Mouse (Mus musculus): ENCODE measurements around the gene Trim31. TPM values are rescaled to one million over a fixed set of nuclear protein-coding genes. Genes with fewer than 3 reads are reported as not detected.

The Trim31 gene
- total RNA-seq, 4 experiments from 2014 or later, result not detected

DNA sequence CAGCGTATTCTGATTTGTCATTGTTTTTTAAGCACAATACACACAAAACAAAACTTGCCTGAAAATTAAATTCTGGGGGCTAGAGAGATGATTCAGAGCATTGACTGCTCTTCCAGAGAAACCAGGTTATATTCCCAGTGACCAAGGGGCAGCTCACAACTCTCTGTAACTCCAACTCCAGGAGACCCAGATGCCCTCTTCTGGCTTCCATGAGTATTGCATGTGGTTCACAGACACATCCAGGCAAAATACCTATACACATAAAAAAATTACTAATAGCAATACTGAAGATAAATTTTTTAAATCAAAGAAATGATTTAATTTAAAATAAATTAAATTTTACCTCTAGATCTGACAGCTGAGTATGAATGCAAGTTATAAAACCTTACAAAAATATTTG, 1.3 kb upstream of the Trim31 start:
- peak in 1 of 2 experiments; percentile 9 for DNase-seq (ENCODE audit: low spot score in 2 of 2)

GRCm38 (mm10) chr17:36897065-36897464, 853 bp upstream of the Trim31 start:
- no peak for DNase-seq (ENCODE audit: low spot score in 2 of 2)

- no peak for DNase-seq (ENCODE audit: low spot score in 2 of 2)
These were observed 1.5 kb downstream of the Trim31 start for GRCm38 (mm10) chr17:36899376-36899775.

DNA sequence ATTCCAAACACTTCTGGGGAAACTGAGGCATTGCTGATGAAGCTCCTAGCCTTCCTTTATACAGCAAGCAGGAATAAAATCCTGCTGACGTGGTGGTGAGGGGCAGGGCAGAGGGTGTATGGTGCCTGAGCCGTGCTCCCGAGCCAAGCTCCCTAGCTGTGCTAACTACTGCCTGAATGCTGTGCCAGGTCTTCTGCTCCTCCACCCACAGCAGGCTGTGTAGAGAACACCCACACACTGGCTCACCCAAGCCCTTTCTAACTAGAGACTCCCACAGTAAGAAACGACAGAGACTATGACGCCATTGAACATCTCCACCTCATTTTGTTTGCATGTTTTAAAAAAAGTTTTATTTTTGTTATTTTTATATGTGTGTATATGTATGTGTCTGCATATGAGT, 2.1 kb downstream of the Trim31 start:
- DNase-seq (ENCODE audit: low spot score in 2 of 2), result peak; percentile 42 to 64

GRCm38 (mm10) chr17:36900691-36901090, 2.8 kb downstream of the Trim31 start:
- no peak for DNase-seq (ENCODE audit: low spot score in 2 of 2)

- no peak for DNase-seq (ENCODE audit: low spot score in 2 of 2)
These were observed 5.7 kb downstream of the Trim31 start for GRCm38 (mm10) chr17:36903651-36904050.

- no peak for DNase-seq (ENCODE audit: low spot score in 2 of 2)
These were observed 10.3 kb downstream of the Trim31 start for GRCm38 (mm10) chr17:36908235-36908634.

- DNase-seq (ENCODE audit: low spot score in 2 of 2), result no peak
These were observed 11.9 kb downstream of the Trim31 start for GRCm38 (mm10) chr17:36909802-36910201.

- no peak for DNase-seq (ENCODE audit: low spot score in 2 of 2)
These were observed 14.1 kb downstream of the Trim31 start for GRCm38 (mm10) chr17:36912031-36912430.

GRCm38 (mm10) chr17:36914108-36914507, 16.2 kb downstream of the Trim31 start:
- DNase-seq (ENCODE audit: low spot score in 2 of 2), result peak; percentile 40 to 81

DNA sequence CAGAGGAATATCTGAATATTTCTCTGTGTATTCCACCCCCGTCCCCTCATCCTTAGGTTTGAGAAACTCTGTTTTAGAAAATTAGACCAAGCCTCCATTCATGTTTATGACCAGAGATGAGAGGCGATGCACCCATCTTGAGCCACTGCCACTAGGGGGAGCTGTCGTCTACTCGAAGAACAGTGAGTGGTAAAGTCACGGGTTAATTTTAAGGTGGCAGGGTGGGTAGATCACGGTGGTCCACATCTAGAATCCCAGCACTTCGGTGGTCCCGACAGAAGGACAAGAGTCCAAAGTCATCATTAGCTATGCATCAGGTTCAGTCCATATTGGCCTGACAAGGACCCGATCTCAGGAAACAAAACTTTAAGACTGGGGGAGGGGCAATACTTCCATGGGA, 17.2 kb downstream of the Trim31 start:
- DNase-seq (ENCODE audit: low spot score in 2 of 2), result peak in 1 of 2 experiments; percentile 60

GRCm38 (mm10) chr17:36920239-36920638, 22.3 kb downstream of the Trim31 start:
- DNase-seq (ENCODE audit: low spot score in 2 of 2), result no peak

GRCm38 (mm10) chr17:36922715-36923114, 24.8 kb downstream of the Trim31 start:
- no peak for DNase-seq (ENCODE audit: low spot score in 2 of 2)

DNA sequence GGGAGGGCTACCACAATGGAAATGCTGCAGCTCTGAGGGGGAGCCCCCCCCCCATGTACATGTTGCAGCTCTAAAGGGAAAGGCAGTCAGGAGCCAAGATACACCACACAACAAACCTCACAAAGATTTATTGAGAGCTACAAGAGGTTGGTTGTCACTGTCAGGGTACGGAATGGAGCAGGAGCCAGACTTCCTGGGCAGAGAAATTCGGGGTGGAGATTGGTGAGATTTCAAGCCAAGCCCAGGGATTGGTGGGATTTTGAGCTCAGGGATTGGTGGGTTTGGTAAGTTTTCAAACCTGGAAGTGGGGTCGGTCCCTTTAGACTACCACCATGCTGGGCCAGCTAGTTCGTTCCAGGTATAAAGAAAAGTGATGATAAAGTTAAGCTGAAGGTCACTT, 25.6 kb downstream of the Trim31 start:
- DNase-seq (ENCODE audit: low spot score in 2 of 2), result no peak

GRCm38 (mm10) chr17:36927496-36928120, 29.7 kb downstream of the Trim31 start:
- DNase-seq (ENCODE audit: low spot score in 2 of 2), result no peak

GRCm38 (mm10) chr17:36929236-36929932, 31.5 kb downstream of the Trim31 start:
- no peak for DNase-seq (ENCODE audit: low spot score in 2 of 2)

GRCm38 (mm10) chr17:36930233-36930632, 32.3 kb downstream of the Trim31 start:
- no peak for DNase-seq (ENCODE audit: low spot score in 2 of 2)

DNA sequence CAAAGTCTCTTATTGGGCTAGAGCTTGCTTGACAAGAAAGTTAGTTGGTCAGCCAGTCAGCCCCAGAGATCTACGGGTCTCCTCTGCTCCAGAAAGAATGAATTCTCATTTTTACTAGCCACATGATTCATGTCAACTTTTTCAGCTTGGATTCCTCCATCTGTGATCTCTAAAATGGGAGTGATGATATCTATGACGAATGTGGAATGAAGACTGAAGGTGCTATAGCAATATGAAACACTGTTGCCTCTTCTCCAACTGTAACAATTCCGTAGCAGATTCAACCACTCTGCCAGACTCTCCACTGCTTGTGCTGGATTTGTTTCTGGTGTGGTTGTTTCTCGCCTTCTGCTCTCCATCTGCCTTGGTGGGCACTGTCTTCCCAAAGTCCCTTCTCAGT, 33.2 kb downstream of the Trim31 start:
- no peak for DNase-seq (ENCODE audit: low spot score in 2 of 2)

DNA sequence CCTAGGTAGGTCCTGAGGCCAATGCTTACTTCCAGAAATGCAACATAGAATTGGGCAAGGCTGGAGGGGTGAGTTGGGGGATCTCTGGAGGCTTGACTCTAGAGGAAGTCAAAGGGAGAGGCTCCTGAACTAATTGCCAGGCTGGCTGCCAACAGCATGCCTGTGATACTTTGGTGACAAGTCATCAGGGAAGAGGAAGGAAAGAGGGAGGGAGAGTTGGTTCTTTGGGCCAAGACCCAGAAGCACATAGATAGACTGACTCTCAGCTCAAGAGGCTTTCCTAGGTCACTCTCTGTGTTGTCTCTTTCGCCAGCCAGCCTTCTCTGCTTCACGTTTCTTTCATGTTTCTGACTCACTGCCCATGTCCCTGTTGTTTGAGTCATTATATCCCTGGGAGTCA, 33.9 kb downstream of the Trim31 start:
- no peak for DNase-seq (ENCODE audit: low spot score in 2 of 2)

DNA sequence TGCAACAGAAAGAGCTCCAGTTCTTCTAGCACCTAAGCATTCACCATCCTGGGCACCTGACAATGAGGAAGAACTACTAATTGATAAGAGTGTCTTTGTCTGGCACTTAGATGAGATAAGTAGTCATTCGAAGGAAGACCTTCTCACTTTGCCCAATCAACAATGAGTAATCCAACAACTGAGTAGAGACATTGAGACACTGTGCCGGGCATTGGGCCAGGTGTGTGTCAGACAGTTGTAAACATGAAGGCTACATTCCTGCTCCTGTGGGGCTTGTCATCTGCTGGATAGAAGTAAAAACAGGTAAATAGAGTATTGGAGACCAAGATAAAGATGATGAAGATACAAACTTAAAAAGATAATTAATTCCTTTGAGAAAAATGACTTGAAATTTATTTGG, 40.1 kb downstream of the Trim31 start:
- DNase-seq (ENCODE audit: low spot score in 2 of 2), result no peak

- DNase-seq (ENCODE audit: low spot score in 2 of 2), result peak in 1 of 2 experiments; percentile 50
These were observed 44.5 kb downstream of the Trim31 start for GRCm38 (mm10) chr17:36942391-36942790.

DNA sequence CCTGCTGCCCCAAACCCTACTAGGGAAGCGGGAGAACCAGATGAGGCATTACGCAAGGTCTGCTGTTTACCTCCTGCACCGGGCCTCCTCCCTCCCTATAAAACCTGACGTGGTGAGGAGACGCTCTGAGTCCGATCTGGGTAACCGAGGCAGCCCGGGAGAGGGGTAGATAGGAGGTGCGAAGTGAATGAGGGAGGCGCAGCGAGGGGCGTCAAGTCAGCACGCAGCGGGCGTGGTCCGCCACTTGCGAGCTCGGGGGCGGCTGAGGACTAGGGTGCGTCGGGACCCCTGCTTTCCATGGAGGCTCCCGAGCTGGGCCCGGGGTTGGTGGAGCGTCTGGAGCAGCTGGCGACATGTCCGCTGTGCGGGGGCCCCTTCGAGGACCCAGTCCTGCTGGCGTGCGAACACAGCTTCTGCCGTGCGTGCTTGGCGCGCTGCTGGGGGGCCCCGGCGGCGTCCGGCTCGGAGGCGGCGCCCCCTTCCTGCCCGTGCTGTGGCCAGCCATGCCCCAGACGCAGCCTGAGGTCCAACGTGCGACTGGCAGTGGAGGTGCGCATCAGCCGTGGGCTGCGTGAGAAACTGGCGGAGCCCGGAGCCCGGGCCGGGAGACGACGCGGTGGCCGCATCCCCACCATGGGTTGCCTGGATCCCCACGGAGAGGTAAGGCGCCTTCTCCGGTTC, 45.0 kb downstream of the Trim31 start, which contains the start of gene Rnf39:
Gene Rnf39 (plus strand): TSS at position 128 of the 681 bp plus-strand sequence.
- DNase-seq (ENCODE audit: low spot score in 2 of 2), result peak in 1 of 2 experiments; percentile 34

Measured in layer of hippocampus, adult 8-10 months (tissue).